Mouse (Mus musculus): Measurements from ENCODE around the gene Notch2. TPM values are rescaled to one million over a fixed set of nuclear protein-coding genes. Genes with fewer than 3 reads are reported as not detected.

Gene Notch2
- polyA plus RNA-seq, 1 experiment from 2014 or later, result 27.8 TPM

Other genes with a start within 250 kb of the Notch2 start
- 28.1 and 29.2 TPM in 2 replicates for gene Pde4dip, start 124.8 kb upstream of the Notch2 start, polyA plus RNA-seq (2014; fragmentation: Nextera tagmentation; extraction: Ambion mirVana)
- gene Sec22b, start 112.3 kb upstream of the Notch2 start, polyA plus RNA-seq (2014; fragmentation: Nextera tagmentation; extraction: Ambion mirVana), result 124 and 139 TPM in 2 replicates
- gene Adam30, start 147.1 kb downstream of the Notch2 start, polyA plus RNA-seq (2014; fragmentation: Nextera tagmentation; extraction: Ambion mirVana), result not detected in 2 replicates
- not detected in 2 replicates for gene Reg4, start 208.6 kb downstream of the Notch2 start, polyA plus RNA-seq (2014; fragmentation: Nextera tagmentation; extraction: Ambion mirVana)

All from embryonic facial prominence, embryonic 11.5 days (tissue).